Mouse (Mus musculus) midbrain, postnatal 0 days (tissue): ENCODE data around the gene Nprl2. TPM values are rescaled to one million over a fixed set of nuclear protein-coding genes. Genes with fewer than 3 reads are reported as not detected.
A peak's percentile ranks its signal among the peaks of the same experiment; 100 is the strongest.

Source experiments
- ATAC-seq: fragments of 200-750 bp; cut with Nextera tagmentation; 2 replicates; pipeline ENCODE4 v1.8.0; 2017; ENCODE audit warnings: moderate number of reproducible peaks, mild to moderate bottlenecking, moderate TSS enrichment, moderate library complexity; ENCODE audit not compliant: low FRiP score
- DNase-seq: peaks from one replicate; pipeline ENCODE4 v3.0.0-alpha.2; 2015; ENCODE audit warnings: low spot score
- H3K27ac ChIP-seq: fragments of 300-500 bp; sonication (generic); 2 replicates; pipeline ENCODE4 v1.5.1; 2014; ENCODE audit warnings: low read depth, mild to moderate bottlenecking, low read length, mixed read lengths
- H3K27me3 ChIP-seq: fragments of 300-500 bp; sonication (generic); 2 replicates; pipeline ENCODE4 v1.6.1; 2014; ENCODE audit warnings: low read length, control low read depth, mixed read lengths; ENCODE audit not compliant: insufficient read depth
- H3K36me3 ChIP-seq: fragments of 300-500 bp; sonication (generic); 2 replicates; pipeline ENCODE4 v1.6.1; 2014; ENCODE audit warnings: low read length, control low read depth, mixed read lengths; ENCODE audit not compliant: insufficient read depth
- H3K4me1 ChIP-seq: fragments of 300-500 bp; sonication (generic); 2 replicates; pipeline ENCODE4 v1.6.1; 2014; ENCODE audit warnings: mild to moderate bottlenecking, control low read depth, antibody characterized with exemption, low read length, mixed read lengths; ENCODE audit not compliant: insufficient read depth
- H3K4me2 ChIP-seq: fragments of 300-500 bp; sonication (generic); 2 replicates; pipeline ENCODE4 v1.6.1; 2014; ENCODE audit warnings: low read depth, mild to moderate bottlenecking, low read length, mixed read lengths; ENCODE audit not compliant: poor library complexity, severe bottlenecking
- H3K4me3 ChIP-seq: fragments of 300-500 bp; sonication (generic); 2 replicates; pipeline ENCODE4 v1.5.1; 2014; ENCODE audit warnings: low read depth, mild to moderate bottlenecking, low read length, moderate library complexity
- H3K9ac ChIP-seq: fragments of 300-500 bp; sonication (generic); replicated peaks from 2 replicates; pipeline ENCODE4 v1.6.1; 2014; ENCODE audit warnings: mild to moderate bottlenecking, low read length, moderate library complexity, mixed read lengths; ENCODE audit not compliant: poor library complexity, severe bottlenecking
- H3K9me3 ChIP-seq: fragments of 300-500 bp; sonication (generic); 2 replicates; pipeline ENCODE4 v1.6.1; 2016; ENCODE audit warnings: low read length, control low read depth
- CTCF ChIP-seq: IDR thresholded peaks from 2 replicates; pipeline ENCODE4 v1.5.1; 2016; ENCODE audit warnings: antibody characterized with exemption, mild to moderate bottlenecking
- WGBS: fragments of 180-500 bp; shearing (Covaris S2); extraction: QIAGEN DNeasy Blood & Tissue Kit; methylation state at CpG from one replicate; pipeline ENCODE4 v1.1.7; 2014; 5-methylcytosine and 5-hydroxymethylcytosine counted together
- polyA plus RNA-seq: library from polyadenylated mRNA; unstranded; fragments of >200 nt; fragmentation: Nextera tagmentation; extraction: Ambion mirVana; gene quantifications from 2 replicates; pipeline ENCODE4 v1.2.1, GENCODE M21; 2015
- total RNA-seq: library from RNA; depleted of rRNA; stranded (reverse); fragments of >200 nt; gene quantifications from 2 replicates; pipeline ENCODE4 v1.2.3, GENCODE M21; 2014

Nprl2 gene
- total and polyA plus RNA-seq, 2 experiments from 2014 or later = 60.0 to 68.7 TPM

- Histone ChIP-seq H3K27me3 (no peaks in the 10 kb centered on the region), H3K27ac (no peak overlapping the region), H3K9me3 (no peaks in the 10 kb centered on the region), H3K4me2 (no peak overlapping the region), H3K4me1 (0 out of 2 replicates have a peak, but pooled peaks cover 3% of the 10 kb centered on the region), H3K9ac (no peak overlapping the region), H3K4me3 (no peak overlapping the region), H3K36me3 (peaks cover 12% of the 10 kb centered on the region; the same call in 1 of the 2 replicates)
- ATAC-seq = no peak
- DNase-seq = no peak
- no peak for TF ChIP-seq CTCF
- WGBS = 51% methylated on average over 16 of the region's 16 CpGs
These were observed 29.7 kb upstream of the Nprl2 start for GRCm38 (mm10) chr9:107512326-107512725.

DNA sequence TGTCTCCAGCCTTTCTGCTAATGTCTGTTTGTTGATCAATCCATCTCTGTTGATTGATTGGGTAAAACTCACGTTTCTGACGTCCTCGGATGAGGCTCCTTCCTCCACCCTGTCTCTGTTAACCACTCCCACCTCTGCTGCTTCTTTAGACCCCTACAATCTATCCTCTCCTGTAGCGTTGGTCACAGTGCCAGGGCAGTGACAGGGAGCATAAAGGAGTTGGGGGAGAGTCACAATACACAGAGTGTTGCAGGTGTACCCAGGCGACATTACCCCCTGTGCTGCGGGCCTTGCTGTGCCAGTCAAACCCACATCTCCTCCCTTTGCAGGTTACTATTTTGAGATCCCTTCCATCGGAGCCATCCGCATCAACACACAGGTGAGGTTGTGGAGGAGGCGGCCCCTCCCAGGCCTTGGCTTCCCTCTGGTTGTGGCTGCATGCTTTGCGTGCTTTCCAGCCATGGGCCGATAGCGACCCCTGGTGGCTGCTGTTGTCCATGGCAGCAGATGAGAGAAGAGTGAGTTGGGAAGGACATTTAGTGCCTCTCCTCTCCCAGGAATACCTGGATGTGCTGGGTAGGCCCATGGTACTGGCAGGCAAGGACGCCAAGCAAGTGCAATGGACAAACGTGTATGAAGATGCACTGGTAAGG lies 27.6 kb upstream of the Nprl2 start:
- no peak overlapping the region for H3K4me3 ChIP-seq
- WGBS = 25% methylated on average over 14 of the region's 14 CpGs
- H3K4me1 ChIP-seq = no peaks in the 10 kb centered on the region
- H3K4me2 ChIP-seq = no peak overlapping the region
- no peak overlapping the region for H3K9ac ChIP-seq
- TF ChIP-seq CTCF = peak; percentile 100
- ATAC-seq (peak; percentile 66), DNase-seq (peak; percentile 87)
- H3K27ac ChIP-seq = no peak overlapping the region
- H3K36me3 ChIP-seq = peaks cover 13% of the 10 kb centered on the region; the same call in 1 of the 2 replicates
- H3K9me3 ChIP-seq = no peaks in the 10 kb centered on the region
- H3K27me3 ChIP-seq = no peaks in the 10 kb centered on the region

DNA sequence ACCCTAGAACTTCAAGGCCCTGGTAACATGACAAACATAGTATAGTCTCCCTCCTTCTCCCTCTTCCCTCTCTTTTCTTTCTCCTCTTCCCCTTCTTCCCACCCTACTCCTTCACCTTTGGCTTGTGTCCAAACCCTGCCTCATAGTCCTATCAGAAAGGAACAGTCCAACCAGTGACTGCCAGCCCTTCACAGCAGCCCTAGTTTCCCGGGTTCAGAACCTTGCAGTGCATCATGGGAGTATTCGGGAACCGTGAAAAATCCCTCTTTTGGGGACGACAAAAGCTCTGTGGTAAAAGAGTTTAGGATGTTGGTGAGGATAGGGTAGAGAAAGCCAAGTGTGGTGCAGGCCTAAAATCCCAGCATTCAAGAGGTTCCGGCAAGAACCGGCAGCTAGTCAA lies 21.7 kb upstream of the Nprl2 start:
- no peak for DNase-seq
- Histone ChIP-seq H3K9me3 (no peaks in the 10 kb centered on the region), H3K27me3 (peaks cover 5% of the 10 kb centered on the region; the same call in 1 of the 2 replicates), H3K9ac (no peak overlapping the region), H3K27ac (no peak overlapping the region), H3K4me3 (no peak overlapping the region), H3K4me1 (peaks cover 3% of the 10 kb centered on the region; the same call in 1 of the 2 replicates), H3K4me2 (no peak overlapping the region), H3K36me3 (peaks cover 17% of the 10 kb centered on the region; the same call in 1 of the 2 replicates)
- no peak for ATAC-seq
- no peak for TF ChIP-seq CTCF
- 20% methylated on average over 6 of the region's 6 CpGs for WGBS

DNA sequence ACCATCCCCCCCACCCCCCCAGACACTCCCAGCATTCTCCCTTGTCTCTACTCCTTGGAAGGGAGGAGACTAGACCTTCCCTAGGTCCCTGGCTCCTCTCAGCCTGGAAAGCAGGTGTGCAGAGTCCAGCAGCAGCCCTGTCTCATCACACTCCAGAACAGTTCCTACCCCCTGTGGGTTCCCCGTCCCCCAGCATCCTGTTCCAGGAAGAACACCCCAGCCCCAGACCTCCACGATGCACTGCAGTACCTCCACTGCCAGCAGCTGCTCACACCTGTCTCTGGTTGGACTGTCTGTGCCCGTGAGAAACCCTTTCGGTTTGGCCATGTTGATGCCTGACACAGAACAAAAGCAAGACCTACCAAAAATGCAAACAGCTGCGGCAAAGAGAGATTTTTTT lies 20.8 kb upstream of the Nprl2 start:
- no peak for TF ChIP-seq CTCF
- WGBS = 52% methylated on average over 5 of the region's 5 CpGs
- H3K4me2 ChIP-seq = no peak overlapping the region
- H3K4me1 ChIP-seq = peaks cover 3% of the 10 kb centered on the region; the same call in 1 of the 2 replicates
- H3K27ac ChIP-seq = peak overlapping the region; percentile 38; the same call in 1 of the 2 replicates
- ATAC-seq = no peak
- no peak for DNase-seq
- H3K9ac ChIP-seq = no peak overlapping the region
- peaks cover 17% of the 10 kb centered on the region; the same call in 1 of the 2 replicates for H3K36me3 ChIP-seq
- peaks cover 5% of the 10 kb centered on the region; the same call in 1 of the 2 replicates for H3K27me3 ChIP-seq
- H3K9me3 ChIP-seq = no peaks in the 10 kb centered on the region
- H3K4me3 ChIP-seq = no peak overlapping the region

DNA sequence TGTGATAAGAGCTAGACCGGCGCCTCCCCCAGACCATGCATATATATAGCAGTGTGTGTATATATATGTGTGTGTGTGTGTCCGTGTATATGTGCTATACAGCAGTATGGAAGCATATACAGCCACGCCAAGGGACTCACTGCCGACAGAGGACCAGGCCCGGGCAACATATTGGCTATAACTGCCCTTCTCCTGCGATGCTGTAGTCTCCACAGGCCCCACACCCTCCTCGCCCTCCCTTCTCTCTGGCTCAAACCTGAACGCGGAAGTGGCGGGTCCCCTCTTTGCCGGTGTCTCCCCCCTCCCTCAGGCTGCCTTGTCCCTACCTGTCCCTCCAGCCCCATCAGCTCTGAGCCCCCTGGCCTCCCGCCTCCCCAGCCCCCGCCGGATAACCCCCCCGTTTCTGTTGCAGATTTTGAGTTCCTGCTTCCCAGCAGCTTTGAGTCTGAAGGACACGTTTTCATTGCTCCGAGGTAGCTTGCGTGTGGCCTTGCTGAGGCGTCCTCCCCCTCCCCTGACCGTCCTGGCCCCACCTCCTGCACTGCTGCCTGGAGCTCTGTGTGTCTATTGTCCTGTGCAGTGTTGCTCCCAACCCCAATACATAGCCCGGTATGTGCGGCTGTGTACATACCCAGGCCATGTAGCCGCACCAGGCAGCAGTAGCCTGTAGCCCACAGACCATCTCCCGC lies 20.2 kb upstream of the Nprl2 start:
- TF ChIP-seq CTCF = peak; percentile 14
- Histone ChIP-seq H3K9ac (0 out of 2 replicates have a peak overlapping the region, but pooled peaks have one; percentile 13), H3K36me3 (peaks cover 17% of the 10 kb centered on the region; the same call in 1 of the 2 replicates), H3K27me3 (peaks cover 5% of the 10 kb centered on the region; the same call in 1 of the 2 replicates), H3K4me1 (peaks cover 3% of the 10 kb centered on the region; the same call in 1 of the 2 replicates), H3K9me3 (no peaks in the 10 kb centered on the region), H3K4me3 (no peak overlapping the region), H3K4me2 (0 out of 2 replicates have a peak overlapping the region, but pooled peaks have one; percentile 4), H3K27ac (no peak overlapping the region; the same call in 1 of the 2 replicates)
- DNase-seq = no peak
- WGBS = 25% methylated on average over 24 of the region's 25 CpGs
- ATAC-seq = no peak

- H3K9ac ChIP-seq = no peak overlapping the region
- DNase-seq (no peak), ATAC-seq (no peak)
- no peaks in the 10 kb centered on the region for H3K9me3 ChIP-seq
- H3K36me3 ChIP-seq = peaks cover 12% of the 10 kb centered on the region; the same call in 1 of the 2 replicates
- TF ChIP-seq CTCF = no peak
- 38% methylated on average over 2 of the region's 2 CpGs for WGBS
- H3K4me2 ChIP-seq = no peak overlapping the region
- H3K27me3 ChIP-seq = peaks cover 5% of the 10 kb centered on the region; the same call in 1 of the 2 replicates
- peaks cover 3% of the 10 kb centered on the region; the same call in 1 of the 2 replicates for H3K4me1 ChIP-seq
- no peak overlapping the region for H3K27ac ChIP-seq
- no peak overlapping the region for H3K4me3 ChIP-seq
These were observed 19.7 kb upstream of the Nprl2 start for GRCm38 (mm10) chr9:107522400-107522711.
